Mouse (Mus musculus) embryo, embryonic 10 days (tissue): ENCODE results near the gene Hvcn1.
"Not testable (repeated sequence)": the region's sequence is repeated elsewhere in the genome, so short reads cannot be mapped to it uniquely, and the experiment has no call there.

Source experiments
- DNase-seq: peaks from one replicate; pipeline ENCODE4 v3.0.0-alpha.2; 2015; ENCODE audit warnings: low spot score

Hvcn1 gene

GRCm38 (mm10) chr5:122206475-122206874 is at the start of gene Hvcn1:
Gene Hvcn1, plus strand, starts transcription at chr5:122206804.
- no peak for DNase-seq

GRCm38 (mm10) chr5:122157827-122158381 is 48.7 kb upstream of the Hvcn1 start, which contains the start of gene Ppp1cc:
Gene Ppp1cc, plus strand, starts transcription at chr5:122158278.
- DNase-seq, result peak; percentile 95

DNA sequence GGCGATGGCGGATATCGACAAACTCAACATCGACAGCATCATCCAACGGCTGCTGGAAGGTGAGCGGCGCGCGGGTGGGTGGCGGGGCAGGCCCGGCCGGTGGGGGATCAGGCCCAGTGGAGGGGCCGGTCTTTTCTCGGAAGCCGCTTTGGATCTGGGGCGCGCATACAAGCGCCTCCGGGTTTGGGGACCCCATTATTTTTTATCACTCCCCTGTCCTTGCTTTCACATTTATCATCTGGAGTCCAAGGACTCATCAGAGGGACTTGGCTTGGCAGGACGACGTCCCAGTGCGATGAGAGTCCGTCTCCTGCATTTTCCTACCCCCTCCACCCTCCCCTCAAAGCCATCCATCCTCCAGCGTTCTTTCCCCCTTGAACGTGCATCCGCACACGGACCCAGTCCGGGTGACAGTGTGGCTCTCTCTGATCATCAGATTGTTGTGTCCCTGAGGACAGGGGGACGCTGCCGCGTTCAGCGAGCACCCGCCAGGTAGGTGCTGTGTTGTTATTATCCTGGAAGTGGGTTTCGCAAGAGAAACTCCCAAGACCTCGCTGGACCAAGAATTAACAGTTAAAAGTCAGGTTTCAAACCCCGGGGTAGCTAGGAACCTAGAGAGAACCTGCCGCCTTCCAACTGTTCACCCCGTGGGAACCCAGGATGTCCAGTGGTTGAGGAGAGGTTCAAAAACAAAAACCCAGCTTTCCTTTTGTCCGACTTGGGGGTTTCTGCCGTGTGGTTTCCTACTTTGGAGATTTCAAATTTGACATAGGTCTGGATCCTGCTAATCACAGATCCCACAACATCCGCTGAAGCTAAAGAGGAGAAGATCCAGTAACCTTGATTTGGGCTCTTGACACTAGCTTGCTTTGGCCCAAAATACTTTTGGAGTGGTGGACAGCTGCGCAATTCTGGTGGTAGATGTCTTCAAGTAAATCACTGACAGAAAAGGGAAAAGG is 47.8 kb upstream of the Hvcn1 start:
- no peak for DNase-seq

- DNase-seq, result no peak
Measured at GRCm38 (mm10) chr5:122163194-122163593, 43.4 kb upstream of the Hvcn1 start.

- no peak for DNase-seq
Measured at GRCm38 (mm10) chr5:122164011-122164410, 42.6 kb upstream of the Hvcn1 start.

GRCm38 (mm10) chr5:122165233-122165915 is 41.2 kb upstream of the Hvcn1 start:
- DNase-seq, result no peak

DNA sequence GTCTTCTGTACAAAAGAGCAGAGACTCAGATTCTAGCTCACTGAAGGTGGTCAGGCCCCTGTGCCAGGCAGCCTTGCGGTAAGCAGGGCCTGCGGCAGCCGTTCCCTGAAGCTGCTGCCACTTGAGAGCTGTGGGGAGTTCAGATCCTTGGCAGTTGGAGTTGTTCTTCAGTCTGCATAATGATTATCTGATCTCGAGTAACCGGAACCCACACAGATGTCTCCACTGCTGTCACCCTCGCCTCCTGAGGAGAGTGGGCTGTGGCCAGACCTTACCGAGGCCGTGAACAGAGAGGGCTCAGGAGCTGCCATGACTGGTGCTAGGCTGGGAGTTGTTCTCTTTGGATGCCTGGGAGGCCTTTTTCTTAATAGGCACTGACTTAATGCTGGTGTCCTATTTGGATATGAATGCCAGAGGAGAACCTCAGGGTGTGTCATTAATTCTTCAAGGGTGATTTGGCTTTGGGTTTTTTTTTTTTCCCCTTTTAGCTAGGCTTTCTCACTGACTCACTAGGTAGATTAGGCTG is 39.9 kb upstream of the Hvcn1 start:
- no peak for DNase-seq

DNA sequence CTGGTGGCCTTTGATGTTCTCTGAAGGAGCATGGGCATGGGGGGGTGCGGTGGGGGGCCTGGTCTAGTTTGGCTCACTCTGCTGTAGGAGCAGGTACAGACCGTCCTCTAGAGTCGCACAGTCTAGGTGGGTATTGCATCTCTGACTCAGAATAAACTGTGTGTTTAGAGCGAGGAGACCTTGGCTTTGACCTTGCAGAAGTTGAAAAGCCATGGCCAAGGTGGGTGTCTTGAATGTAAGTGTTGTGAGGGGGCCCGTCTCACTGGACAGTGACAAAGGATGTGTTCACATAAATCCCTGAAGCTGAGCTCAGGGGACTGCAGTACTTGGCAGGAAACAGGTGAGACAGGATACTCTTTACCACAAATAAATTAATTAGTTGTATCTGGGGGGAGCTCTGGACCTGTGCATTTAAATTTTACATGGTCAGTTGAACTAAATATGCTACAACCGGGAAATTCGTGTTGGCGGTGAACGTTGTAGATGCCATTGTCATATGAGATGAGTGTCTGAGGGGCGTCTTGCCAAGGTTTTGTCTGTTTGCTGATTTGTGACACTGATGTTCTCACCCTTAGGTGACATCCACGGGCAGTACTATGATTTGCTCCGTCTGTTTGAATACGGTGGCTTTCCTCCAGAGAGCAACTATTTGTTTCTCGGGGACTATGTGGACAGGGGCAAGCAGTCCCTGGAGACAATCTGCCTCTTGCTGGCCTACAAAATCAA is 38.1 kb upstream of the Hvcn1 start:
- no peak for DNase-seq

DNA sequence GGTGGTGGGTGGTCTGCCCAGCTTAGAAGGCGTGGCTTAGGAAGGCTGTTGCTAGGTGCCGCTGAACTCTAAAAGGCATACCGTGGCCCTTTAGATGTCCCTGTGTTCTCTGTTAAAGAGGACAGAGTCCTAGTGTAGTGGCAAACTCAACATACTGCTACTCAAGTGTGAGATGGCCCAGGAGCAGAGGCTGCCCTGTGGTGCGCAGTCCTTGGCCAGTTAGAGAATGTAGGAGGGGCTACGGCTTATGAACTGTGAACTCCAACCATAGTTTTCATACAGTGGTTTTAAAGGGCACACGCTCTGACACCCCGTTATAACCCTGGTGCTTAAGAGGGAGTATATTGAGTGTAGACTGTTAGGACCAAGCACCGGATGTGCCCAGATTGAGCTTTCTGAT is 35.5 kb upstream of the Hvcn1 start:
- no peak for DNase-seq

DNA sequence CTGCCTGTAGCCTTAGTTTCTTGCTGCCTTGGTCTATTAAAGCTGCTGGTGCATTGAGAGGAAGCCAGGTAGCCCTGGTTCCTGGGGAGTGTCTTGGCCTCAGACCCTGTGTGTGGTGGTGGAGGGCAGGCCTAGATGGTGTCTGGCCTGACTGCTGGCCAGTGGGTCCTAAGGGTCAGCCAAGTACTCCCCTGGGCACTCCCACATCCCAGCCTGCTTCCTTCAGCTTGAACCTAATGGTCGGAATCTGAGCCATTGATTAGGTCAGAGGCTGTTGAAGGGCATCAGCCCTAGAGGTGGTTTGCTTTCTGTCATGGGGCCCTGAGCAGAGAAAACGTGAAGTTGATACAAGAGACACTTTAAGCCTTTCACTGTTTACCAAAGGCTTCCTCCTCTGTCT is 31.2 kb upstream of the Hvcn1 start:
- DNase-seq, result no peak

DNA sequence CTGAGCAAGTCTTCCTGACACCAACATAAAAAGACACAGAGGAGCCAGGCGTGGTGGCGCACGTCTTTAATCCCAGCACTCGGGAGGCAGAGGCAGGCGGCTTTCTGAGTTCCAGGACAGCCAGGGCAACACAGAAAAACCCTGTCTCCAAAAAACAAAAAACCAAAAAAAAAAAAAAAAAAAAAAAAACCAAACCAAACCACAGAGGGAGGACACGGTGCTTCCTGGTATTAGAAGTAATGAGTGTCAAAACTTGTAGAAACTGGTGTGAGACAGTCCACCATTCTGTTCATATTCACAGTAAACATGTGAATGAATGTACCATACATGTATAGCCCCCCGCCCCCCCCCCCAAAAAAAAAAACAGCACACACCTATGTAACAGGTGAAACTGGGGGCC is 30.6 kb upstream of the Hvcn1 start:
- DNase-seq, result no peak

GRCm38 (mm10) chr5:122176398-122176797 is 30.2 kb upstream of the Hvcn1 start:
- DNase-seq, result peak; percentile 71

DNA sequence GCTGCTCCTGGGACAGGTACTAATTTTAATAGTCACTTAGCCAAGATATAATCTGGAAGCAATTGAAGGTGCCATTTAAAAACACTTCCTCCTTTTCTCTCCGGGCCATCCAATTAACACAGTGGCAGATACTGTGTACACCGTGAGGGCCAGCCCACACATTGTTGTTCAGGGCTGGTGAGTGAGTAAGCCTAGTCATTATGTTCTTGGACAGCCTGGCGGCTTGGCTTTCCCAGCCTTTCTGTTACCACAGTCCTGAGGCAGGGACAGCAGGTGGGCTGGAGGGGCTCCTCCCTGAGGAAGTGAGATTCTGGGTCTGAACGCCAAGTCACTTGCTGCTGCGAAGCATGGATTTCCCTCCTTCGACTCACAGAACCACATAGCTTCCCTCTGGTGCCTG is 26.9 kb upstream of the Hvcn1 start:
- no peak for DNase-seq

DNA sequence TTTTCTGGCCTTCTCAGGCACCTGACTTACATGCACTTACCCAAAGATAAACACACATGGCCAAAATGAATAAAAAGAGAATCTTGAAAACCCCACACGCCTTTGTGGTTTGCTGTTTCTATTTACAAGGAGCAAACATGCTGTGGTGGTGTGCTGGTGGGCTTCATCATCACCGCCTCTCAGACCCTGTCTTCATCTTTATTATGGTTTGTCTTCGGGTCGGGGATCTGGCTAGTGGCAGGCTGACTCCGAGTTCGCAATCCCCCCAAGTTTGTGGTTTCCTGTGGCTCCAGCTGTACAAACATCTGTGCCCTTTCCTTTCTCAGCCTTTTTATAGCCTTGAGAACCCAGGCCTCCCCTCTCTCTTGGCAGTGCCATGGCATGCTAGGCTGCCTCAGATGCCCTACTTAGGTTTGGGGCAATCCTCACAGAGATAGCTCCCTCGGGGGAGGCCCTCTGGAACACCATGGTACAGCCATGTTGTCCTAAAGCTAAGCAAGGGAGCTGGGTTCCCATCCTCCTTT is 22.3 kb upstream of the Hvcn1 start:
- DNase-seq, result no peak

DNA sequence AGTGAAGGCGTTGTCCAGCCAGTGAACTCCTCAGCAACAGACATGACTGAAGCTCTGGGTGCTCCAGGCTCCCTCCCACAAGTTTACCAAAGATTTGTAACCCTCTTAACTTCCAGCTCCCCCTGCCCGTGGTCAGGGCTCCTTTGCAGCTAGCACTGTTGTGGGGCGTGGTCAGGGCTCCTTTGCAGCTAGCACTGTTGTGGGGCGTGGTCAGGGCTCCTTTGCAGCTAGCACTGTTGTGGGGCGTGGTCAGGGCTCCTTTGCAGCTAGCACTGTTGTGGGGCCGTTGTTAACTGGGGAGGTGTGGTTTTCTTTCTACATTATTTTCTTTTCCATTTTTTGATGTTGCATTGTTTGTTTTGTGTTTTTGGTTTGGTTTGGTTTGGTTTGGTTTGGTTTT is 21.7 kb upstream of the Hvcn1 start:
- DNase-seq, result not testable (repeated sequence)

GRCm38 (mm10) chr5:122189115-122189514 is 17.5 kb upstream of the Hvcn1 start:
- DNase-seq, result no peak

- peak; percentile 26 for DNase-seq
Measured at GRCm38 (mm10) chr5:122190465-122190864, 16.1 kb upstream of the Hvcn1 start.

GRCm38 (mm10) chr5:122191269-122192063 is 15.1 kb upstream of the Hvcn1 start:
- no peak for DNase-seq

GRCm38 (mm10) chr5:122192347-122192746 is 14.3 kb upstream of the Hvcn1 start:
- DNase-seq, result peak; percentile 17

- DNase-seq, result no peak
Measured at GRCm38 (mm10) chr5:122200872-122201271, 5.7 kb upstream of the Hvcn1 start.

GRCm38 (mm10) chr5:122201904-122202303 is 4.7 kb upstream of the Hvcn1 start:
- no peak for DNase-seq
